Mouse (Mus musculus) granulocyte monocyte progenitor cell, adult 5-6 weeks (primary cell): ENCODE results near the gene Usp9x. TPM values are rescaled to one million over a fixed set of nuclear protein-coding genes. Genes with fewer than 3 reads are reported as not detected.

Source experiments
- ATAC-seq: replicated peaks from 2 replicates; pipeline ENCODE4 v1.8.0; 2016; ENCODE audit warnings: mild to moderate bottlenecking, moderate TSS enrichment, inconsistent platforms; ENCODE audit not compliant: poor library complexity, severe bottlenecking
- total RNA-seq, 2 experiments: library from RNA; stranded (forward) in 1 of 2; stranded (reverse) in 1 of 2; fragments of 200-712, 200-1000 nt in 1 of 2; fragments of >200 nt in 1 of 2; fragmentation: Nextera tagmentation in 1 of 2; gene quantifications; 2 replicates each; pipeline ENCODE4 v1.2.3; 2014 to 2017

Gene Usp9x
- total RNA-seq (2014; fragmentation: Nextera tagmentation) (80.5 and 97.7 TPM in 2 replicates), total RNA-seq (2017) (136 and 146 TPM in 2 replicates)

- peak; percentile 77 for ATAC-seq
These were observed at the start of gene Usp9x for GRCm38 (mm10) chrX:13071241-13071775. Gene Usp9x (plus strand): TSS chrX:13071498.

- no peak for ATAC-seq
These were observed 48.6 kb upstream of the Usp9x start for GRCm38 (mm10) chrX:13022547-13023310.

GRCm38 (mm10) chrX:13024539-13025202, 46.6 kb upstream of the Usp9x start:
- ATAC-seq = no peak

- no peak for ATAC-seq
These were observed 46.0 kb upstream of the Usp9x start for GRCm38 (mm10) chrX:13025286-13025685.

GRCm38 (mm10) chrX:13028156-13028555, 43.1 kb upstream of the Usp9x start:
- ATAC-seq = no peak

GRCm38 (mm10) chrX:13029996-13030395, 41.3 kb upstream of the Usp9x start:
- no peak for ATAC-seq

GRCm38 (mm10) chrX:13037085-13037484, 34.2 kb upstream of the Usp9x start:
- no peak for ATAC-seq

GRCm38 (mm10) chrX:13039211-13039610, 32.1 kb upstream of the Usp9x start:
- no peak for ATAC-seq

- ATAC-seq = no peak
These were observed 30.9 kb upstream of the Usp9x start for GRCm38 (mm10) chrX:13040391-13040790.

GRCm38 (mm10) chrX:13041630-13042129, 29.6 kb upstream of the Usp9x start:
- peak; percentile 100 for ATAC-seq

GRCm38 (mm10) chrX:13043780-13044179, 27.5 kb upstream of the Usp9x start:
- ATAC-seq = no peak

GRCm38 (mm10) chrX:13044666-13045065, 26.6 kb upstream of the Usp9x start:
- no peak for ATAC-seq

- no peak for ATAC-seq
These were observed 24.3 kb upstream of the Usp9x start for GRCm38 (mm10) chrX:13046893-13047435.

GRCm38 (mm10) chrX:13047631-13048345, 23.5 kb upstream of the Usp9x start:
- ATAC-seq = no peak

GRCm38 (mm10) chrX:13054612-13055011, 16.7 kb upstream of the Usp9x start:
- no peak for ATAC-seq

- ATAC-seq = no peak
These were observed 9.3 kb upstream of the Usp9x start for GRCm38 (mm10) chrX:13061961-13062360.

- no peak for ATAC-seq
These were observed 6.9 kb upstream of the Usp9x start for GRCm38 (mm10) chrX:13064273-13064925.

GRCm38 (mm10) chrX:13070206-13070572, 1.1 kb upstream of the Usp9x start:
- no peak for ATAC-seq

- ATAC-seq = peak; percentile 45
These were observed 591 bp upstream of the Usp9x start for GRCm38 (mm10) chrX:13070573-13071240.
